Mouse (Mus musculus): Measurements from ENCODE around the gene Tjp1. TPM values are rescaled to one million over a fixed set of nuclear protein-coding genes. Genes with fewer than 3 reads are reported as not detected.

Tjp1 gene
- polyA plus RNA-seq, 1 experiment from 2014 or later = 21.2 TPM

DNA sequence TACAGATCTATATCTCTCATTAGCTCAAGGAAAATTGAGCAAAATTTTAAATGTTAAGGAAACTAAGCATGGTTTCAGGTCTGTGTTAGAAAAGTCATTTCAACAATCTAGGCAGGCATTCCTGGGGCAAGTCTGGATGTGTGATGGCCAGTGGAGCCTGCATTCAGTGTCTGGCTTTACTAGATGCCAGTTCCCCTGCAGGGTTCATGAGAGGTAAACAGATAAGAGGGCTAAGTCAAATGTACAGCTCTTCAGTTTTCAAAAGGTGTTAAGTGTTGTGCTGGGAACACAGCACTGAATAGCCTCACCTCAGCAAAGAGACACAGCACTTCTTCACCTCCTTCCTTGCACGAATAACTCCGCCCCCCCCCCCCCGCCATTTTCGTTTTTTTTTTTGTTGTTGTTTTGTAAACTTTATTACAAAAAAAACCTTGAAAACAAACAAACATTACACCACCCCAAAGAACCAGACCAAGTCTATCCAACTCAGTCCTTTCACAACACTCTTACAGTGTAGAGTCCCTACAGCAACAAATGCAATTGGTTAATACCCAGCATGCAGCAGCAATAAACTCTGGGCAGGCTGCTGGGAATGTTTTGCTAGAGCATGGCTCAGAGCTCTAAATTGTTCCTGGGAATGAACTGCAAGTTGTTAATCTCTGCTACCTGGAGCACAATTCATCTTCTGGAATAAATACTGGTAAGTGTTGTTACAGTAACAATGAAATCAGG lies 177.1 kb downstream of the Tjp1 start:
- 83% methylated on average over 4 of the region's 4 CpGs for WGBS
- H3K9ac ChIP-seq = no peak overlapping the region
- no peak overlapping the region for H3K27ac ChIP-seq (replicated peaks)
- no peaks in the 10 kb centered on the region for H3K27me3 ChIP-seq
- no peak overlapping the region for H3K4me3 ChIP-seq (replicated peaks)
- no peaks in the 10 kb centered on the region for H3K9me3 ChIP-seq (replicated peaks)
- H3K36me3 ChIP-seq = no peaks in the 10 kb centered on the region
- no peak overlapping the region for H3K4me2 ChIP-seq (replicated peaks)
- no peaks in the 10 kb centered on the region for H3K4me1 ChIP-seq
- no peak for ATAC-seq (ENCODE audit: insufficient number of reproducible peaks, low FRiP score, low TSS enrichment, low read depth)

DNA sequence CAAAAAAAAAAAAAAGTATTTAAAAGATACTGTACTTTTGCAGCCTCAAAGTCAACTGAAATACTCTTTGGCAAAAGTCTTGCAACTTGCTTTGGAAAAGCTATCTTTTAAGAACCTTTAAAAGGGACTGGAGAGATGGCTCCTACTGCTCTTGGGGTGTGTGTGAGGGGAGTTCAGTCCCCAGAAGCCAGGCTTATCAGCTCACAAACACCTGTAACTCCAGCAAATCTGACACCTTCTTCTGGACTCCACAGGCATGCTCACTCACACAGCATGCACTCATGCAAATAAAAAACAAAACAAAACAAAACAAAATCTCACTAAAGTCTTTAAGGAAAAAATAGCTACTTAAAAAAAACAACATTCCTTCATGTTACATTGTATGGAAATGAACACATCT lies 179.0 kb downstream of the Tjp1 start:
- Histone ChIP-seq H3K4me2 (replicated peaks) (no peak overlapping the region), H3K9me3 (replicated peaks) (no peaks in the 10 kb centered on the region), H3K36me3 (no peaks in the 10 kb centered on the region), H3K4me1 (no peaks in the 10 kb centered on the region), H3K27ac (replicated peaks) (no peak overlapping the region), H3K27me3 (no peaks in the 10 kb centered on the region), H3K9ac (no peak overlapping the region), H3K4me3 (replicated peaks) (no peak overlapping the region)
- ATAC-seq (ENCODE audit: insufficient number of reproducible peaks, low FRiP score, low TSS enrichment, low read depth) = no peak

GRCm38 (mm10) chr7:65345314-65345713 lies 182.3 kb downstream of the Tjp1 start:
- Histone ChIP-seq H3K9ac (no peak overlapping the region), H3K9me3 (replicated peaks) (no peaks in the 10 kb centered on the region), H3K4me3 (replicated peaks) (no peak overlapping the region), H3K4me2 (replicated peaks) (no peak overlapping the region), H3K36me3 (peaks cover 12% of the 10 kb centered on the region; the same call in 1 of the 2 replicates), H3K27me3 (no peaks in the 10 kb centered on the region), H3K27ac (replicated peaks) (no peak overlapping the region), H3K4me1 (no peaks in the 10 kb centered on the region)
- 79% methylated on average over 3 of the region's 3 CpGs for whole genome bisulfite sequencing
- no peak for ATAC-seq (ENCODE audit: insufficient number of reproducible peaks, low FRiP score, low TSS enrichment, low read depth)

DNA sequence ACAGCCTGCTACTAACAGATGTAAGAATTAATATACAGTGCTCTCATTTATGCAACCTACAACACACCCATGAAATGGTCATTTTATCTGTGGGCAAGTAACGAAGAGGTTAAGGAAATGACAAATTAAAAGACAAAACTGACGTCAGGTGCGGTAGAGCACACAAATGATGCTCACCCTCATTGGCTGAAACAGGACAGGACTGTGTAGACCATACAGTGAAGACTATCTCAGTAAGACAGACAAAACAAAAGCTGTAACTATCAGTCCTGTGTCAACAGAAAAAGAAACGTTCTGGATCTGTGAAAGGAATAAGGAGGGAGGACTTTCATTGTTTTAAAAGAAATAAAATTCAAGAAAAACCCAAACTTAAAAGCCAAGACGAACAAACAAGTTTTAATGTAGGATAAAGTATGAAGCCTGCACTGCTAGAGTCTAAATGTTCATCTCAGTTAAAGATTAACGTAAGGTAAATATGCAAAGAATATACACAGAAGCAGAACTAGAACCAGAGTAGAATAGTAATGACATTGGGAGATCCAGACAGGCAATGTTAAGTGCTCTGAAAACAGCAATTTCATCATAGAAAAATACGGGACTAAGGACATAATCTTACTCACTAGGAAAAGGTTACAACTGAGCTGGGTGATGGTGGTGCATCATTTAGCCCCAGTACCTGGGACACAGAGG lies 189.9 kb downstream of the Tjp1 start:
- Histone ChIP-seq H3K4me2 (replicated peaks) (no peak overlapping the region), H3K9me3 (replicated peaks) (no peaks in the 10 kb centered on the region), H3K36me3 (peaks cover 43% of the 10 kb centered on the region), H3K27ac (replicated peaks) (no peak overlapping the region), H3K4me3 (replicated peaks) (no peak overlapping the region), H3K27me3 (no peaks in the 10 kb centered on the region), H3K9ac (no peak overlapping the region), H3K4me1 (no peaks in the 10 kb centered on the region)
- WGBS = 89% methylated on average over 7 of the region's 7 CpGs
- no peak for ATAC-seq (ENCODE audit: insufficient number of reproducible peaks, low FRiP score, low TSS enrichment, low read depth)

GRCm38 (mm10) chr7:65333081-65333760 lies 194.4 kb downstream of the Tjp1 start:
- 75% methylated on average over 2 of the region's 2 CpGs for WGBS
- ATAC-seq (ENCODE audit: insufficient number of reproducible peaks, low FRiP score, low TSS enrichment, low read depth) = no peak
- Histone ChIP-seq H3K9ac (no peak overlapping the region), H3K4me1 (no peaks in the 10 kb centered on the region), H3K36me3 (peaks cover 33% of the 10 kb centered on the region), H3K4me2 (replicated peaks) (no peak overlapping the region), H3K9me3 (replicated peaks) (no peaks in the 10 kb centered on the region), H3K4me3 (replicated peaks) (no peak overlapping the region), H3K27ac (replicated peaks) (no peak overlapping the region), H3K27me3 (no peaks in the 10 kb centered on the region)

DNA sequence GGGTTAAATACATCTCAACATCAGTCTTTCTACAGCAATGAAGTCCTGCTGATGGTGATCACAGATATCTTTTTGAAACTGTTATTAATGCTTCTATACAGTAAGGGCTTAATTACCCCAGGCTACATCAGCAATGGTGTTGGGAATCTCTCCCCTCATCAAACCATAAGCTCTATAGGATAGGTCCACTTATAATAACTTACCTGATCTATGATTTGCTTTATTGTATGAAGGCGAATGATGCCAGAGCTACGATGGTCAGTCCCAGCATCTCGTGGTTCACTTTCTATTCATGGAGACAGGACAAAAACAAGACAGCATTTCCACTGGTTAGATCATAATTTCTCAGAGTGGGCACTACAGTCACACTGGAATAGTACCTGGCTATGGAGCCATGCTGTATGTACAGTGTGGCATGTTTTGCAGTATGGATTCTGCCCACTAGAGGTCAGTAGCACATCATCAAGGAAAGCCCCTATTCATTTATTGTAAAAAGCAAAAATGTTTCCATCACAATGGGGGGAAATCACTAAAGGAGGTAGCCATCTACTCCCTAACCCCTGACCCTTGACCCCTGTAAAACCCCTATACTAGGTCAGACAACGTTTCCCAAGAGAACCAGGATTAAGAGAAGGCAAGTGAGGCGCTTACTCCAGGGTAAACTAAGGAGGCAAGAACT lies 208.4 kb downstream of the Tjp1 start:
- Histone ChIP-seq H3K4me1 (no peaks in the 10 kb centered on the region), H3K9ac (no peak overlapping the region), H3K27ac (replicated peaks) (no peak overlapping the region), H3K36me3 (peaks cover 54% of the 10 kb centered on the region), H3K4me2 (replicated peaks) (no peak overlapping the region), H3K4me3 (replicated peaks) (no peak overlapping the region), H3K9me3 (replicated peaks) (no peaks in the 10 kb centered on the region), H3K27me3 (no peaks in the 10 kb centered on the region)
- no peak for ATAC-seq (ENCODE audit: insufficient number of reproducible peaks, low FRiP score, low TSS enrichment, low read depth)
- WGBS = 68% methylated on average over 5 of the region's 5 CpGs

DNA sequence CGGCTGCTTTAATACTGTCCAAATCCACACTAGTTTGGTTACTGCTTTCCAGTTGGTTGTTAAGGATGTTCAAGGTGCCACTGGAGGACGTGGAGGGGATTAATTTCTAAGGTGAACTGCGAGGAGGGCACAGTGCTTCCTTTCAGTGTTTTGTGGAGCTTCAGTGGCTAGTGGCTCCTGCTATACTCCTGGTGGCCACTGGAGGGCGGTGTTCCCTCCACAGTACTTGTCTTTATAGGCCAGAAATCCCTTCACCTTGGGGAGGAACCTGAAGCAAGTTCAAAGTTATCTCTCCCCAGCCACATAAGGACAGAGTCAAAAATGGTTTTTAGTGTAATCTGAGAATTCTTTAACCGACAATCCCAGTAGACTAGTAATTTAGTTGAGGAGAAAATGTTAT lies 210.2 kb downstream of the Tjp1 start:
- no peak overlapping the region for H3K9ac ChIP-seq
- H3K4me2 ChIP-seq (replicated peaks) = no peak overlapping the region
- no peaks in the 10 kb centered on the region for H3K4me1 ChIP-seq
- WGBS = 26% methylated on average over 5 of the region's 5 CpGs
- no peak overlapping the region for H3K4me3 ChIP-seq (replicated peaks)
- ATAC-seq (ENCODE audit: insufficient number of reproducible peaks, low FRiP score, low TSS enrichment, low read depth) = no peak
- peaks cover 59% of the 10 kb centered on the region for H3K36me3 ChIP-seq
- H3K27ac ChIP-seq (replicated peaks) = no peak overlapping the region
- H3K27me3 ChIP-seq = no peaks in the 10 kb centered on the region
- H3K9me3 ChIP-seq (replicated peaks) = no peaks in the 10 kb centered on the region

DNA sequence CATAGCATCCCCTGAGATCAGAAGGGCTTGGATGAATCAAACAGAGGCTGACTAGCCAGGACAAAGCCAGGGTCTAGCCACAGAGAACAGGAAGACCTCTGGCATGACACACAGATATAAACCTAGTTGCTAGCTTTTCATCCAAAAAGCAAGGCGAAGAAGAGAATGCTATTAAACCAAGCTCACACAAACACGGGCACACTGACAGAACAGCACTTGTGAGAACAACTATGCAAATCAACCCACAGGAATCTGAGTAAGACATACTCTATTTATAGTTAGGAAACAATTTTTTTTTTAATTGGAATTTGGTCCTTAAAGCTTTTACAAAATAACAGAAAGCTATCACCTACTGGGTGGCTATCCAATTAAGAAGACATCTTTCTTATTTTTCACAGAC lies 212.4 kb downstream of the Tjp1 start:
- Histone ChIP-seq H3K36me3 (peaks cover 70% of the 10 kb centered on the region), H3K9ac (no peak overlapping the region), H3K27ac (replicated peaks) (no peak overlapping the region), H3K9me3 (replicated peaks) (no peaks in the 10 kb centered on the region), H3K4me3 (replicated peaks) (no peak overlapping the region), H3K27me3 (no peaks in the 10 kb centered on the region), H3K4me1 (no peaks in the 10 kb centered on the region), H3K4me2 (replicated peaks) (no peak overlapping the region)
- no peak for ATAC-seq (ENCODE audit: insufficient number of reproducible peaks, low FRiP score, low TSS enrichment, low read depth)
- 85% methylated on average over 2 of the region's 2 CpGs for WGBS

DNA sequence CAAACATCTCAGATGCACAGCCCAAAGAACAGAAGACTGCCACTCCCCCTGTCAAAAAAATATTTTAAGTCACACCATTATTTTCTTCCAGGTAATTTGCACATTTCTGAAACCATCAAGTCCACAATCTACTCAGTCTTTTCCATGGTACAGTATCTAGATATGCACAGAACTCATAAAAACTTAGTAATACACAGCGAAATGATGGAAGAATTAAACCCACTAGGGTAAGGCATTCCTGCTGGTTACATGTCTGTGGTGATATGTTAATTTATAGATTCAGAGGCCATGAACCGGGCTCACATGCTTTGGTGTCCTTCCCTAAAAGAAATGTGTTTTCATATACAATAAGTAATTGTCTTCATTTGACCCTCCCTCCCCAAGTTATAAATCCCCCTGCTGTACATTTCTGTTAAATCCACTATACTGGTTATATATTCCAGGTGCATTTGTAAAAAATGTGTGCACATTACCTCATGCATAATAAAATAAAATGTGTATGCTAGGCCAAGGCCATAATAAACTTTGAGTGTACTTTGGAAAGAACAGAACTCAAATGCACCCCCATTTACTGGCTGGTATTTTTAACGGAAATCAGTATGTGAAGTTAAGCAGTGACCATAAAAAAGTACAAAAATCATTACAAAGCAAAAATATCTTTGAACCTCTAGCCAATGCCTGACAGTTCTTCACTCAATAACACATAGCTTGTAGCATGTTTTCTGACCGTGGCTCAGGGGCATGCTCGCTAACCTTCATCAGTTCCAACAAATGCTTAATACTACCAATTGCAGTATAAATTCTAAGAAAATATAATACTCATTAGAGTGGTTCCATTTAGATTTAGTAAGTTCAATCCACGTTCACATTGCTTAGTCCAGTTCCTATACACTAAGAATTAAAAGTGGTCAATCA lies 230.6 kb downstream of the Tjp1 start:
- Histone ChIP-seq H3K4me3 (replicated peaks) (no peak overlapping the region), H3K4me2 (replicated peaks) (no peak overlapping the region), H3K4me1 (no peaks in the 10 kb centered on the region), H3K9me3 (replicated peaks) (no peaks in the 10 kb centered on the region), H3K27me3 (no peaks in the 10 kb centered on the region), H3K9ac (no peak overlapping the region), H3K36me3 (peaks cover 37% of the 10 kb centered on the region), H3K27ac (replicated peaks) (no peak overlapping the region)
- WGBS = 86% methylated on average over 6 of the region's 6 CpGs
- no peak for ATAC-seq (ENCODE audit: insufficient number of reproducible peaks, low FRiP score, low TSS enrichment, low read depth)

DNA sequence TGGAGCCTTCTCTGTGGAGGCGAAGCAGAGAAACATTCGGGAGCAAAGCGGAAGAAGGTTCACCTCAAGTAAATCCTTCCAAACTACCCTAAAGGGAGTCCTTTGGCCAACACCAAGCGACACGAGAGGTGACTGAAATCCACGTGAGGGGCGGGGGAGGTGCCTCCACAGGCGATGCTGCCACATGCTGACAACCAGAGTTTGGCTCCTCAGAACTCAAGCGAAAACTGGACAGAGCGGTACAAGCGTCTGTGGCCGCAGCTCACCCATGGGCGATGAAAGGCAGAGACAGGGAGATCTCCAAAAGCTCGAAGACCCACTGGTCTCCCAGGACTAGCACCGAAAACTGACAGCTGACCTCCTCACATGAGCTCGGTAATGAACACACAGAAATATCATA lies 244.7 kb downstream of the Tjp1 start:
- no peak overlapping the region for H3K4me2 ChIP-seq (replicated peaks)
- no peaks in the 10 kb centered on the region for H3K4me1 ChIP-seq
- no peaks in the 10 kb centered on the region for H3K9me3 ChIP-seq (replicated peaks)
- no peaks in the 10 kb centered on the region for H3K27me3 ChIP-seq
- H3K36me3 ChIP-seq = no peaks in the 10 kb centered on the region
- H3K4me3 ChIP-seq (replicated peaks) = no peak overlapping the region
- 71% methylated on average over 16 of the region's 16 CpGs for WGBS
- no peak overlapping the region for H3K27ac ChIP-seq (replicated peaks)
- no peak for ATAC-seq (ENCODE audit: insufficient number of reproducible peaks, low FRiP score, low TSS enrichment, low read depth)
- no peak overlapping the region for H3K9ac ChIP-seq
